Mouse (Mus musculus) lung, postnatal 0 days (tissue): Measurements from ENCODE around the gene Usp4. TPM values are rescaled to one million over a fixed set of nuclear protein-coding genes. Genes with fewer than 3 reads are reported as not detected.

Source experiments
- ATAC-seq: fragments of 200-750 bp; cut with Nextera tagmentation; 2 replicates; pipeline ENCODE4 v1.8.0; 2017; ENCODE audit warnings: moderate library complexity
- DNase-seq: peaks from one replicate; pipeline ENCODE4 v3.0.0-alpha.2; 2016; ENCODE audit warnings: low spot score
- H3K27ac ChIP-seq: fragments of 300-500 bp; sonication (generic); 2 replicates; pipeline ENCODE4 v1.5.1; 2014; ENCODE audit warnings: antibody characterized with exemption, mild to moderate bottlenecking, low read length, mixed read lengths
- H3K27me3 ChIP-seq: fragments of 300-500 bp; sonication (generic); replicated peaks from 2 replicates; pipeline ENCODE4 v1.6.1; 2014; ENCODE audit warnings: low read length, mixed read lengths; ENCODE audit not compliant: insufficient read depth
- H3K36me3 ChIP-seq: fragments of 300-500 bp; sonication (generic); 2 replicates; pipeline ENCODE4 v1.6.1; 2014; ENCODE audit warnings: low read length, mixed read lengths; ENCODE audit not compliant: insufficient read depth
- H3K4me1 ChIP-seq: fragments of 300-500 bp; sonication (generic); 2 replicates; pipeline ENCODE4 v1.6.1; 2014; ENCODE audit warnings: antibody characterized with exemption, low read depth, low read length, mixed read lengths; ENCODE audit not compliant: insufficient read depth
- H3K4me2 ChIP-seq: fragments of 300-500 bp; sonication (generic); replicated peaks from 2 replicates; pipeline ENCODE4 v1.6.1; 2014; ENCODE audit warnings: low read depth, mild to moderate bottlenecking, low read length, moderate library complexity, mixed read lengths
- H3K4me3 ChIP-seq: fragments of 300-500 bp; sonication (generic); 2 replicates; pipeline ENCODE4 v1.5.1; 2014; ENCODE audit warnings: low read depth, low read length
- H3K9ac ChIP-seq: fragments of 300-500 bp; sonication (generic); replicated peaks from 2 replicates; pipeline ENCODE4 v1.6.1; 2014; ENCODE audit warnings: low read depth, mild to moderate bottlenecking
- H3K9me3 ChIP-seq: fragments of 300-500 bp; sonication (generic); 2 replicates; pipeline ENCODE4 v1.6.1; 2016; ENCODE audit warnings: low read length, mixed read lengths
- CTCF ChIP-seq: IDR thresholded peaks from 2 replicates; pipeline ENCODE4 v1.5.1; 2016; ENCODE audit warnings: antibody characterized with exemption, mild to moderate bottlenecking
- EP300 ChIP-seq: IDR thresholded peaks from 2 replicates; pipeline ENCODE4 v1.6.1; 2016; ENCODE audit warnings: antibody characterized with exemption, mild to moderate bottlenecking, control low read depth
- WGBS: fragments of 180-500 bp; shearing (Covaris S2); extraction: QIAGEN DNeasy Blood & Tissue Kit; methylation state at CpG from one replicate; pipeline ENCODE4 v1.1.7; 2014; 5-methylcytosine and 5-hydroxymethylcytosine counted together
- polyA plus RNA-seq: library from polyadenylated mRNA; unstranded; fragments of >200 nt; fragmentation: Nextera tagmentation; extraction: Ambion mirVana; gene quantifications from 2 replicates; pipeline ENCODE4 v1.2.1, GENCODE M21; 2015

Gene Usp4
- polyA plus RNA-seq, 1 experiment from 2014 or later = 61.4 TPM

DNA sequence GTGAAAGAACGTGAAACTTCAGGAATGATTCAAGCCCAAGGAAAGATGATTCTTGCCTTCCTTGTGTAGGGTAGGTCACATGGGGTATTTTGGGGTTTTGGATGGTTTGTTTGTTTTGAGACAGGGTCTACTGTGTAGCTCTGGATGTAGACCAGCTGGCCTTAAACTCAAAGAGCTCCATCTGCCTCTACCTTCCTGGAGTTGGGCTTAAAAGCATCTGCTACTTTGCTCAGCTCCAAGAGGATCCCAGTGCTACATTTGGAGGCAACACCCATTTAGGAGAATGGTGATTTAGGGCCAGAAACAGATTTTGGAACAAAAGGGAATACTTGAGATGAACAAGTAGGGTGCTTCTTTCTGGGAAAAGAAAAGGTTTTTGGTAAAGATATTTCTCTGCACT, 22.9 kb upstream of the Usp4 start:
- Histone ChIP-seq H3K36me3 (peaks cover 4% of the 10 kb centered on the region; the same call in 1 of the 2 replicates), H3K9me3 (no peaks in the 10 kb centered on the region), H3K4me2 (no peak overlapping the region), H3K9ac (no peak overlapping the region), H3K27ac (no peak overlapping the region), H3K27me3 (no peaks in the 10 kb centered on the region), H3K4me1 (no peaks in the 10 kb centered on the region), H3K4me3 (no peak overlapping the region)
- ATAC-seq (no peak), DNase-seq (no peak)
- TF ChIP-seq CTCF (no peak), EP300 (no peak)
- 76% methylated on average over 1 of the region's 1 CpGs for WGBS

DNA sequence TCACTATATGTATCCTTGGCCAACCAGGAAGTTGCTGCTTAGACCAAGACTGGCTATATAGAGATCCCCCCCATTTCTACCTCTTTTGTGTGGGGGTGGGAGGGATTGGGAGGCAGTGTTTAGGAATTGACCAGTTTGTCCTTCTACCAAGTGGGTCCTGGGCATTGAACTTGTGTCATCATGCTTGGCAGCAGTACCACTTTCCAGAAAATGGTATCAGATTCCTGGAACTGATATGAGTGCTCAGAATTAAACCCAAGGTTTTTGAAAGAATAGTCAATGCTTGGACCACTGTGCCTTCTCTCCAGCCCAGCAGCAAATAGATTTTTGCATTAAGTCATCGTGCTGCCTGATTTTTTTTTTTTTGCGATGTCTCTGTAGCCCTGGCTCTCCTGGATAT, 21.8 kb upstream of the Usp4 start:
- Histone ChIP-seq H3K9me3 (no peaks in the 10 kb centered on the region), H3K9ac (no peak overlapping the region), H3K27ac (no peak overlapping the region), H3K4me2 (no peak overlapping the region), H3K36me3 (peaks cover 5% of the 10 kb centered on the region; the same call in 1 of the 2 replicates), H3K4me1 (no peaks in the 10 kb centered on the region), H3K4me3 (no peak overlapping the region), H3K27me3 (no peaks in the 10 kb centered on the region)
- ATAC-seq (no peak), DNase-seq (no peak)
- no peak for TF ChIP-seq CTCF
- TF ChIP-seq EP300 = no peak
- WGBS = 96% methylated on average over 2 of the region's 2 CpGs

DNA sequence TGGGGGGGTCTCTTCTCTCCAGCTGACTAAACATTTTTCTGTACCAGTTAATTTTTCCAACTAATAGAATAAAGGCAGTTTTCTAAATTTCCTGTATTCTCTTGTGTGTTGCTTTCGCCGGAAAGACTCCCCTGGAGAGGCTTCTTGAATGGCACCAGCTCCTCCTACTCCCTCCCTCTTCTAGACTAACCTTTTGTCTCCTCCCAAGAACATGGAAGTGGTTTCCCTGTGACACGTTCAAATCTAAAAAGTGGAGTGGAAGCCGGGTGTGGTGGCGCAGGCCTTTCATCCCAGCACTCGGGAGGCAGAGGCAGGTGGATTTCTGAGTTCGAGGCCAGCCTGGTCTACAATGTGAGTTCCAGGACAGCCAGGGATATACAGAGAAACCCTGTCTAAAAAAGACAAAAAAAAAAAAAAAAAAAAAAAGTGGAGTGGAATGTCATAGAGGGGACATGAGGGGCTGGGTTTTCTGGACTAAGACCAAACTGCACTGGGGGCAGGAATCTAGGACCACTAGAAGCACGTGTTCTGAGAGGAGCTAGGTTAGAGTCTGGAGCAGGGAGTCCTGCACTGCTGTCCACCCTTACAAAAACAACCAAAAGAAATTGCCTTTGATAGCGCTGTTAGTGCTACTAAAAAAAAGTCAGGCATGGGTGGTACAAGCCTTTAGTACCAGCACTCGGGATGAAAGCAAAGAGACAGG, 9.7 kb upstream of the Usp4 start:
- no peak for ATAC-seq
- H3K4me3 ChIP-seq = no peak overlapping the region

DNA sequence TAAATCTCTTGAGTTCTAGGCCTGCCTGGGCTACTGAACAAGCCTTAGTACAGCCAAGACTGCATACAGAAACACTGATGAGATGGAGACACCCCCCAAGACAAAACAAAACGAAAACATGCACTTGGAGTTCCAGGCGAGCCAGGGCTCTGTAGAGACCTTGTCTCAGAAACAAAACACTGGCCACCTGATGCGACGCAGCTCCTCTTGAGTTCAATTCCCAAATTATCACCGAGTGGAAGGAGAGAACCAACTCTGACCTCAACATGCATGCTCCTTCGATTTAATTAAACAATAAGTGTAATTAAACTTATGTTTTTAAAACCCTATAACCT, 9.1 kb upstream of the Usp4 start:
- H3K4me2 ChIP-seq = peak overlapping the region; percentile 75

More for the DNA sequence above, 9.7 kb upstream of the Usp4 start:
- Histone ChIP-seq H3K27me3 (no peaks in the 10 kb centered on the region), H3K27ac (peak overlapping the region; percentile 98), H3K4me2 (peak overlapping the region; percentile 75; the same call in 1 of the 2 replicates), H3K4me1 (peaks cover 17% of the 10 kb centered on the region; the same call in 1 of the 2 replicates), H3K9me3 (no peaks in the 10 kb centered on the region), H3K36me3 (peaks cover 17% of the 10 kb centered on the region), H3K9ac (no peak overlapping the region)
- no peak for TF ChIP-seq CTCF
- TF ChIP-seq EP300 = no peak
- no peak for DNase-seq
- 53% methylated on average over 10 of the region's 10 CpGs for WGBS

DNA sequence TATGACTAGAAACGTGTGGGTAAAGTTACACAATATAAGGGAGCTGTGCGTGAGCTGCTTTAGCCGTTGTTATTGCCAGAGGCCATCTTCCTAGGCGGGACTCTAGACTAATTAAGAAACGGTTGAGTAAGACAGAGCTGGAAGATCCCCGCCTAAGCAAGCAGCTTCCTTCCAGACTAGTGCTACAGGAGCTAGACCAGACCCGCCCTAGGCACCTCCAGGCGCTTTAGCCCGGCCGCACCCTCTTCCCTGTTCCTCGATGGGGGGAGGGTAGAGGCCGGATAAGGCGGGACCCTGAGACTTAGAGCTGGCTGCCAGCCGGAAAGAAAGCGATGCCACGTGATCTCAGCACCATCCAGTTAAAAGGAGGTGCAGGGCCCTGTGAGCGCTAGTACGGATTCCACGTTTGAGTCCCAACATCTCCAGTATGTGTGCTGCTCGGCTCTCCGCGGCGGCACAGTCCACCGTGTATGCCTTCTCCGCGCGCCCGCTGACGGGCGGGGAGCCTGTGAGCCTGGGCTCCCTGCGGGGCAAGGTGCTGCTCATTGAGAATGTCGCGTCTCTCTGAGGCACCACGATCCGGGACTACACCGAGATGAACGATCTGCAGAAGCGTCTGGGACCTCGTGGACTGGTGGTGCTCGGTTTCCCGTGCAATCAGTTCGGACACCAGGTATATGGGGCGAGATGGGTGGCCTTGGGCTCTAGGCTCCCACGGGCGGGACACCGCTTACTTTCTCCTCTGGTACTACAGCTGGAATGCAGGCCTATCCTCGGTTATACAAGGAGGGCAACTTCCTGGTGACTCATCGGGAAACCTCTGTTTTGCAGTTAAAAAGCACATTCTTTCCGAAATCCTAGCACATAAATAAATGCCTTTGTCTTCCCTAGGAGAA, 8.5 kb upstream of the Usp4 start, which contains the start of gene Gpx1:
Gpx1 (plus strand) TSS at position 18 of the 896 bp plus-strand sequence.
- peak; percentile 74 for TF ChIP-seq EP300
- TF ChIP-seq CTCF = no peak; the same call in 1 of the 2 replicates
- Histone ChIP-seq H3K9ac (peak within 1 kb of the TSS; percentile 72), H3K27ac (peak within 1 kb of the TSS; percentile 98), H3K36me3 (peaks cover 12% of the 10 kb centered on the region), H3K27me3 (no peaks in the 10 kb centered on the region), H3K9me3 (no peaks in the 10 kb centered on the region), H3K4me2 (peak within 1 kb of the TSS; percentile 75), H3K4me1 (peaks cover 17% of the 10 kb centered on the region; the same call in 1 of the 2 replicates), H3K4me3 (peak within 1 kb of the TSS; percentile 62)
- under 1% methylated on average over 49 of the region's 49 CpGs for WGBS
- DNase-seq = peak; percentile 99
- peak; percentile 94 for ATAC-seq

More for the DNA sequence above, 9.1 kb upstream of the Usp4 start:
- TF ChIP-seq EP300 (no peak), CTCF (no peak)
- no peaks in the 10 kb centered on the region for H3K9me3 ChIP-seq
- no peak for ATAC-seq
- H3K27ac ChIP-seq = peak overlapping the region; percentile 98
- 0 out of 2 replicates have a peak overlapping the region, but pooled peaks have one; percentile 72 for H3K9ac ChIP-seq
- peaks cover 17% of the 10 kb centered on the region; the same call in 1 of the 2 replicates for H3K4me1 ChIP-seq
- H3K4me3 ChIP-seq = peak overlapping the region; percentile 62; the same call in 1 of the 2 replicates
- no peaks in the 10 kb centered on the region for H3K27me3 ChIP-seq
- DNase-seq = no peak
- H3K36me3 ChIP-seq = peaks cover 14% of the 10 kb centered on the region
- WGBS = 21% methylated on average over 6 of the region's 6 CpGs

DNA sequence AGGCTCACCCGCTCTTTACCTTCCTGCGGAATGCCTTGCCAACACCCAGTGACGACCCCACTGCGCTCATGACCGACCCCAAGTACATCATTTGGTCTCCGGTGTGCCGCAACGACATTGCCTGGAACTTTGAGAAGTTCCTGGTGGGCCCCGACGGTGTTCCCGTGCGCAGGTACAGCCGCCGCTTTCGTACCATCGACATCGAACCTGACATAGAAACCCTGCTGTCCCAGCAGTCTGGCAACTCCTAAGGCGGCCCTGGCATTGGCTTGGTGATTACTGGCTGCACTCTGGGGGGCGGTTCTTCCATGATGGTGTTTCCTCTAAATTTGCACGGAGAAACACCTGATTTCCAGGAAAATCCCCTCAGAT, 7.8 kb upstream of the Usp4 start:
- peak; percentile 15 for DNase-seq

More for the DNA sequence above, 7.8 kb upstream of the Usp4 start:
- peak overlapping the region; percentile 98 for H3K27ac ChIP-seq
- peak overlapping the region; percentile 72 for H3K9ac ChIP-seq
- H3K27me3 ChIP-seq = no peaks in the 10 kb centered on the region
- H3K9me3 ChIP-seq = no peaks in the 10 kb centered on the region
- TF ChIP-seq EP300 (no peak), CTCF (no peak)
- WGBS = 9% methylated on average over 20 of the region's 20 CpGs
- peaks cover 17% of the 10 kb centered on the region; the same call in 1 of the 2 replicates for H3K4me1 ChIP-seq
- H3K36me3 ChIP-seq = peaks cover 8% of the 10 kb centered on the region
- peak overlapping the region; percentile 75 for H3K4me2 ChIP-seq
- ATAC-seq = no peak
- H3K4me3 ChIP-seq = peak overlapping the region; percentile 62
